Mouse (Mus musculus): ENCODE results near the gene Nelfa. TPM values are rescaled to one million over a fixed set of nuclear protein-coding genes. Genes with fewer than 3 reads are reported as not detected.

The Nelfa gene
- polyA plus RNA-seq, 1 experiment from 2014 or later = 57.7 TPM

DNA sequence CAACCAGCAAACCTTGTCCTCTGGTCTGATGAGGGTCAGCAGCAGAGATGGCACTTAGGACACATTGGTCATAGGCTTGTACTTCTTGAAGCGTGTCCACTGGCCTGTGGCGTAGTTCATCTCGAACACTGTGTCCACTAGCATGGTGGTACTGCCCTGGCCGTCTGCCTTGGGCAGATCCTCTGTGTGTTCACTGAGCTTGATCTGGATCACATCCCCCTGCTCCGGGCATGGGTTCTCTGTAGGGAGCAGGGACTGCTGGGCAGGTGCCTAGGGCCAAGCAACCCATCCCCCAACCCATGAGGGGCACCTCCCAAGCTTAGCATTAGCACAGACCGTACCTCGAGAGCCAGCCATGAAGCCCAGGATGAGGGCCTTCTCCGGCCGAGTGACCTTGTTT is 37.5 kb downstream of the Nelfa start:
- H3K9ac ChIP-seq (replicated peaks; ENCODE audit: low read length) = no peak overlapping the region
- ATAC-seq (replicated peaks; ENCODE audit: insufficient number of reproducible peaks, low FRiP score, low TSS enrichment, low read depth) = no peak
- no peak overlapping the region for H3K27ac ChIP-seq (replicated peaks; ENCODE audit: low read depth, low read length)
- no peaks in the 10 kb centered on the region; the same call in 1 of the 2 replicates for H3K27me3 ChIP-seq (ENCODE audit: control insufficient read depth, insufficient read depth, low read length)
- no peak overlapping the region for H3K4me2 ChIP-seq (ENCODE audit: low read depth, low read length)
- 90% methylated on average over 9 of the region's 9 CpGs for WGBS
- no peaks in the 10 kb centered on the region for H3K9me3 ChIP-seq (replicated peaks; ENCODE audit: control insufficient read depth, low read length)
- DNase-seq (ENCODE audit: low spot score) = no peak
- H3K4me1 ChIP-seq (ENCODE audit: control insufficient read depth, insufficient read depth, low read length) = no peaks in the 10 kb centered on the region
- peaks cover 26% of the 10 kb centered on the region for H3K36me3 ChIP-seq (replicated peaks; ENCODE audit: control insufficient read depth, insufficient read depth, low read depth, low read length)
- H3K4me3 ChIP-seq (ENCODE audit: low read depth, low read length) = no peak overlapping the region

DNA sequence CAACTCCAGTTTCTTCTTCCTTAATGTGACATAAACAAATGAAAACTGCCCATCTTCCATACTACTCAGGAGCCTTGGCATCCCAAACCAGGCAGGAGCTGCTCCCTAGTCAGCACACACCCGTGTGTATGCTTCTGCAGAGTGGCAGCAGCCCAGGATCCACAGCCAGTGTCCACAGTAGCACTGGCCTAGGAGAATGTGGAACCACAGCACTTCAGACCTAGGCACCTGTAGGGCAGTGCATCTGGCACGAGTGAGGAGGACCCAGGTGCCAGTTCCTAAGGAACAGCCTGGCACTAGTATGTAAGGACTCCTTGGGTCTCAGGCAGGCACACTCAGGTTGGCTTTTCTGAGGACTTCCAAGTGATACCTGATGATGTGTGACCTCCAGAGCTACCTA is 39.1 kb downstream of the Nelfa start:
- ATAC-seq (replicated peaks; ENCODE audit: insufficient number of reproducible peaks, low FRiP score, low TSS enrichment, low read depth) (no peak), DNase-seq (ENCODE audit: low spot score) (no peak)
- 90% methylated on average over 2 of the region's 2 CpGs for WGBS
- Histone ChIP-seq H3K27ac (replicated peaks; ENCODE audit: low read depth, low read length) (no peak overlapping the region), H3K4me3 (ENCODE audit: low read depth, low read length) (no peak overlapping the region), H3K27me3 (ENCODE audit: control insufficient read depth, insufficient read depth, low read length) (no peaks in the 10 kb centered on the region; the same call in 1 of the 2 replicates), H3K4me2 (ENCODE audit: low read depth, low read length) (no peak overlapping the region), H3K9me3 (replicated peaks; ENCODE audit: control insufficient read depth, low read length) (no peaks in the 10 kb centered on the region), H3K9ac (replicated peaks; ENCODE audit: low read length) (no peak overlapping the region), H3K36me3 (replicated peaks; ENCODE audit: control insufficient read depth, insufficient read depth, low read depth, low read length) (peaks cover 34% of the 10 kb centered on the region), H3K4me1 (ENCODE audit: control insufficient read depth, insufficient read depth, low read length) (no peaks in the 10 kb centered on the region)

DNA sequence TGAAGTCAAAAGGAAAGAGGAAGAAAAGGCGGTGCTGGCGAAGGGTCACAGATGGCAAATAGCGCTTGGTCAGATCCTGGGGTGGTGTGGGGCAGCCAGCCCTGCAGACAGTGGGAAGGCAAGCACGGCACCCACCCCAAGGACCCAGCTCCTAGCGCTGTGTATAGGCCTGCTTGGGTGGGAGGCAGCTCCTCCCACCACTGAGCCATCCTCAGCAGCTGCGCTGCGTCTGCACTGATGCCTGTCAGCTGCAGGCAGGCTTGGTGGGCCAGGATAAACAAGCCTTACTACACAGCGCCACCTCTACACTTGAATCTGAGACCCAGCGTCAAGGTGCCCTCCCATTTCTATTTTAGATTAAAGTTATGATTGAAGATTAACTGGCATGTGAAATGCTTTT is 41.1 kb downstream of the Nelfa start:
- H3K9ac ChIP-seq (replicated peaks; ENCODE audit: low read length) = no peak overlapping the region
- H3K4me1 ChIP-seq (ENCODE audit: control insufficient read depth, insufficient read depth, low read length) = no peaks in the 10 kb centered on the region
- 86% methylated on average over 9 of the region's 9 CpGs for WGBS
- H3K4me3 ChIP-seq (ENCODE audit: low read depth, low read length) = no peak overlapping the region
- ATAC-seq (replicated peaks; ENCODE audit: insufficient number of reproducible peaks, low FRiP score, low TSS enrichment, low read depth) (no peak), DNase-seq (ENCODE audit: low spot score) (no peak)
- no peaks in the 10 kb centered on the region for H3K9me3 ChIP-seq (replicated peaks; ENCODE audit: control insufficient read depth, low read length)
- H3K27me3 ChIP-seq (ENCODE audit: control insufficient read depth, insufficient read depth, low read length) = no peaks in the 10 kb centered on the region; the same call in 1 of the 2 replicates
- peaks cover 39% of the 10 kb centered on the region for H3K36me3 ChIP-seq (replicated peaks; ENCODE audit: control insufficient read depth, insufficient read depth, low read depth, low read length)
- no peak overlapping the region for H3K27ac ChIP-seq (replicated peaks; ENCODE audit: low read depth, low read length)
- H3K4me2 ChIP-seq (ENCODE audit: low read depth, low read length) = no peak overlapping the region

DNA sequence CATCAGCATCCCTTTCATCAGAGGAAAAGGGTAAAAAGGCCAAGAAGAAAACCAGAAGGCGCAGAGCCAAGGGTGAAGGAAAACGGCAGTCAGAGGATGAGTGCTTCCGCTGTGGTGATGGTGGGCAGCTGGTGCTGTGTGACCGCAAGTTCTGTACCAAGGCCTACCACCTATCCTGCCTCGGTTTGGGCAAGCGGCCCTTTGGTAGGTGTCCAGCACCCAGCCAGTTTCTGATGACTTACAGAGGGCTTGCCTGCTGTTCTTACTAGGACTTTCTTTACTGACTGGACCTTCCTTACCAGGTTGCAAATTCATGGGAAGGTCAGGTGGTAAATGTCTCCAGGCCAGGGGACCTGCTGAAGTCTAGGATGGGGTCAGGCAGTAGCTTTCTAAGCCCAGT is 42.8 kb downstream of the Nelfa start:
- no peaks in the 10 kb centered on the region for H3K4me1 ChIP-seq (ENCODE audit: control insufficient read depth, insufficient read depth, low read length)
- no peak overlapping the region for H3K27ac ChIP-seq (replicated peaks; ENCODE audit: low read depth, low read length)
- ATAC-seq (replicated peaks; ENCODE audit: insufficient number of reproducible peaks, low FRiP score, low TSS enrichment, low read depth) = no peak
- H3K4me2 ChIP-seq (ENCODE audit: low read depth, low read length) = no peak overlapping the region
- 96% methylated on average over 6 of the region's 6 CpGs for WGBS
- no peak for DNase-seq (ENCODE audit: low spot score)
- no peak overlapping the region for H3K4me3 ChIP-seq (ENCODE audit: low read depth, low read length)
- peaks cover 32% of the 10 kb centered on the region for H3K36me3 ChIP-seq (replicated peaks; ENCODE audit: control insufficient read depth, insufficient read depth, low read depth, low read length)
- H3K9ac ChIP-seq (replicated peaks; ENCODE audit: low read length) = no peak overlapping the region
- no peaks in the 10 kb centered on the region for H3K9me3 ChIP-seq (replicated peaks; ENCODE audit: control insufficient read depth, low read length)
- no peaks in the 10 kb centered on the region; the same call in 1 of the 2 replicates for H3K27me3 ChIP-seq (ENCODE audit: control insufficient read depth, insufficient read depth, low read length)

DNA sequence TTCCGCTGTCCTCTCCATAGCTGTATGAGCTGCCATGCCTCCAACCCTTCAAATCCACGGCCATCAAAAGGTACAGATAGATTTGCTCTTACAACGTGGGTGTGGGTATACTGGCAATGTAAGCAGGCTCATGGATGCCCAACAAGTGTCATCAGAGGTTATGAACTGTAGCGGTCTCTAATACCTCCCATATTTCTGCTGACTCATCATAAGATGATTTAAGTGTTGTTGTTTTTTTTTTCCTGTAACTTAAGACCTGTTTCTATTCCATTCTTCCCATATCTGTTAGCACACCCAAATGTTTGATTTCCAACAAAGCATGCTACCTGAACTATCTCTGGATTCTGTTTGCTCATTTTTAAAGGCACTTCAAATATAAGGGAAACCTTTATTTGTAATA is 55.1 kb downstream of the Nelfa start:
- no peak overlapping the region for H3K9ac ChIP-seq (replicated peaks; ENCODE audit: low read length)
- H3K4me1 ChIP-seq (ENCODE audit: control insufficient read depth, insufficient read depth, low read length) = no peaks in the 10 kb centered on the region
- peaks cover 17% of the 10 kb centered on the region for H3K36me3 ChIP-seq (replicated peaks; ENCODE audit: control insufficient read depth, insufficient read depth, low read depth, low read length)
- H3K27ac ChIP-seq (replicated peaks; ENCODE audit: low read depth, low read length) = no peak overlapping the region
- H3K4me2 ChIP-seq (ENCODE audit: low read depth, low read length) = no peak overlapping the region
- H3K9me3 ChIP-seq (replicated peaks; ENCODE audit: control insufficient read depth, low read length) = no peaks in the 10 kb centered on the region
- no peaks in the 10 kb centered on the region for H3K27me3 ChIP-seq (ENCODE audit: control insufficient read depth, insufficient read depth, low read length)
- no peak for ATAC-seq (replicated peaks; ENCODE audit: insufficient number of reproducible peaks, low FRiP score, low TSS enrichment, low read depth)
- DNase-seq (ENCODE audit: low spot score) = no peak
- WGBS = 94% methylated on average over 4 of the region's 4 CpGs
- no peak overlapping the region for H3K4me3 ChIP-seq (ENCODE audit: low read depth, low read length)

DNA sequence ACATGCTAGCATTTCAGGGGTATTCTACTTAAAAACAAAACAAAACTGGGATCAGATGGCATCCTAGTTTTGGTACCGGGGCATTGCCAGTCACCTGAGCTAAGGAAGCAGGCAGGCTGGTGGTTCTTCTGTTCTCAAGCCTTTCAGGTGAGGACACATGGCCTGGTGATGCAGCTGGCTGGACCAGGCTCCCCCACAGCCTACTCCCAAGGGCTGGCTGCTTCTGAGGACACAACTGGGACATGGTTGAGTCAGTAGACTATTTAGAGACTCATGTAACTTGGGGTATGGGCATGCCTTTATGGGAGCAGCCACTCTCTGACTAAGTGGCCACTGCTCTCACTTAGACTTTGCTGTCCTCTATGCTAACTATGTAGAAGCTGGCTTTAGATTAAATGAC is 60.7 kb downstream of the Nelfa start:
- WGBS = 93% methylated on average over 1 of the region's 1 CpGs

DNA sequence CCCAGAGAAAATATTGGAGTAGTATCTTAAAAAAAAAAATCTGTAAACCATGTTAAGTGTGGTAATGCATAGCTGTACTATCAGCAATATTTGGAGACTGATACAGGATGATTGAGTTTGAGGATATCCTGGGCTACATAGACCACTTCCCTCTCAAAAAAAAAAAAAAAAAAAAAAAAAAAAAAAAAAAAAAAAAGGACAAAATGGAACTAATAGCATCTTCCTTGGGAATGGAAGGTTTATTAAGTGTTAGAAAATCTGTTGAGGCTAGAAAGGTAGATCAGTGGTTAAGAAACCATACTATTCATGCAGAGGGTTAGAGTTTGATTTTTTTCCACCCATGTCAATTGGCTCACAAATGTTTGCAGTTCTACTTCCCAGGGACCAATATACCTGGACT is 78.5 kb downstream of the Nelfa start:
- Histone ChIP-seq H3K9me3 (replicated peaks; ENCODE audit: control insufficient read depth, low read length) (no peaks in the 10 kb centered on the region), H3K4me1 (ENCODE audit: control insufficient read depth, insufficient read depth, low read length) (no peaks in the 10 kb centered on the region), H3K4me2 (ENCODE audit: low read depth, low read length) (no peak overlapping the region), H3K9ac (replicated peaks; ENCODE audit: low read length) (no peak overlapping the region), H3K27me3 (ENCODE audit: control insufficient read depth, insufficient read depth, low read length) (no peaks in the 10 kb centered on the region), H3K27ac (replicated peaks; ENCODE audit: low read depth, low read length) (no peak overlapping the region), H3K4me3 (ENCODE audit: low read depth, low read length) (no peak overlapping the region), H3K36me3 (replicated peaks; ENCODE audit: control insufficient read depth, insufficient read depth, low read depth, low read length) (peaks cover 26% of the 10 kb centered on the region)
- DNase-seq (ENCODE audit: low spot score) (no peak), ATAC-seq (replicated peaks; ENCODE audit: insufficient number of reproducible peaks, low FRiP score, low TSS enrichment, low read depth) (no peak)

More for the DNA sequence above, 60.7 kb downstream of the Nelfa start:
- no peaks in the 10 kb centered on the region for H3K9me3 ChIP-seq (replicated peaks; ENCODE audit: control insufficient read depth, low read length)
- no peaks in the 10 kb centered on the region for H3K27me3 ChIP-seq (ENCODE audit: control insufficient read depth, insufficient read depth, low read length)
- H3K9ac ChIP-seq (replicated peaks; ENCODE audit: low read length) = no peak overlapping the region
- H3K27ac ChIP-seq (replicated peaks; ENCODE audit: low read depth, low read length) = no peak overlapping the region
- no peaks in the 10 kb centered on the region for H3K4me1 ChIP-seq (ENCODE audit: control insufficient read depth, insufficient read depth, low read length)
- no peak overlapping the region for H3K4me3 ChIP-seq (ENCODE audit: low read depth, low read length)
- H3K4me2 ChIP-seq (ENCODE audit: low read depth, low read length) = no peak overlapping the region
- ATAC-seq (replicated peaks; ENCODE audit: insufficient number of reproducible peaks, low FRiP score, low TSS enrichment, low read depth) (no peak), DNase-seq (ENCODE audit: low spot score) (no peak)
- H3K36me3 ChIP-seq (replicated peaks; ENCODE audit: control insufficient read depth, insufficient read depth, low read depth, low read length) = peaks cover 12% of the 10 kb centered on the region

DNA sequence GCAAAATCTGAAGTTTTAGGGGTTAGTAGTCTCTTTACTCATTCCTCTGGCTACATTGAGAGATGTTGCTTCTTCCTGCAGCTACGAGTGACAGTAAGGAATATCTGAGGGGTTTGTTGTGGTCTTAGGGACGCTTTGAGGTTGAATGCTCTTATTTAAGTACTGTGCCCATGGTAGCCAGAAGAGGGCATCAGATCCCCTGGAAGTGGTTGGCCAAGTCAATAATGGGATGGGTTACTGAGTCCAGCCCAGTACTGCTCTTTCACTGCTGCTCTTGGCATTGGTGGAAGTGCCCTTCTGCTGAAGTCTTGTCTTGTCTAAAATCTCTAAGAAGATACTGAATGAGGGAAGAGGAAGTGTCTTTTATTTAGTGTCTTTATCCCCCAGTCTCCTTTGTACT is 82.2 kb downstream of the Nelfa start:
- no peaks in the 10 kb centered on the region for H3K4me1 ChIP-seq (ENCODE audit: control insufficient read depth, insufficient read depth, low read length)
- peaks cover 12% of the 10 kb centered on the region for H3K36me3 ChIP-seq (replicated peaks; ENCODE audit: control insufficient read depth, insufficient read depth, low read depth, low read length)
- no peak overlapping the region for H3K4me3 ChIP-seq (ENCODE audit: low read depth, low read length)
- no peak overlapping the region for H3K27ac ChIP-seq (replicated peaks; ENCODE audit: low read depth, low read length)
- no peak overlapping the region for H3K9ac ChIP-seq (replicated peaks; ENCODE audit: low read length)
- DNase-seq (ENCODE audit: low spot score) (no peak), ATAC-seq (replicated peaks; ENCODE audit: insufficient number of reproducible peaks, low FRiP score, low TSS enrichment, low read depth) (no peak)
- H3K9me3 ChIP-seq (replicated peaks; ENCODE audit: control insufficient read depth, low read length) = no peaks in the 10 kb centered on the region
- WGBS = 65% methylated on average over 2 of the region's 2 CpGs
- H3K4me2 ChIP-seq (ENCODE audit: low read depth, low read length) = no peak overlapping the region
- H3K27me3 ChIP-seq (ENCODE audit: control insufficient read depth, insufficient read depth, low read length) = no peaks in the 10 kb centered on the region

All from embryonic facial prominence, embryonic 11.5 days (tissue).